21 mouse cellular contexts compared by ENCODE assay signal in the genomic region with DNA sequence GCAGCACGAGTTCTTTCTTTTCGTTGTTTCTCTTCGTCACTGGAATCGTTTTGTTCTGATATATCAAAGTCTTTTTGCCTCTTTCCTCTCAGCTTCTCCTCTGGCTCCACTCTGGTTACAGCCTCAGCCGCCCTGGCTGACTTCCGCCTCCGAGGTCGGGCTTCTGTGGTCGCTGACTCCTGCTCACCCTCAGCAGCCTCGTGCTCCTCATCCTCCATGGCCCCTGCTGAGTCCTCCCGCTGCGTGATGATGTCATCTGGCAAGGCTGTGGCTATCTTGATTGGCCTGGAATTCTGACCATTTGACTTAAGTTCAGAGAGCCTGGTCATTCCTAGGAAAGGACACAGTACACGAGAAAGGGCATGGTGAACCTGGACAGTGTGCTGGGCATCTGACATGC.
DNase-seq lines count a peak whose midpoint lies in the region; ATAC-seq and TF ChIP-seq lines count a peak whose summit lies in the region.
"Had no signal": no experiment of that assay in that cellular context is flagged by ENCODE, and none has a peak within 500 bp of the region (broad histone marks: within the 10 kb centered on the region; RNA-seq: fewer than 3 reads in every experiment).

No protein-coding gene starts in this region.

- peaks cover 48% of the 10 kb centered on the region for H3K36me3 ChIP-seq in heart, embryonic 13.5 days
- H3K36me3 ChIP-seq in heart, embryonic 11.5 days (ENCODE audit: control insufficient read depth, insufficient read depth, low read length) = peaks cover 22% of the 10 kb centered on the region
- H3K36me3 ChIP-seq in heart, embryonic 14.5 days (ENCODE audit: control insufficient read depth, insufficient read depth, low read length) = peaks cover 45% of the 10 kb centered on the region
- H3K36me3 ChIP-seq in myocyte (ENCODE audit: control insufficient read depth, insufficient read depth) = peaks cover 20% of the 10 kb centered on the region

- H3K27ac ChIP-seq in heart, embryonic 13.5 days (replicated peaks) = peak overlapping the region; percentile 36; the same call in 1 of the 2 replicates
- H3K27ac ChIP-seq in heart, embryonic 11.5 days (ENCODE audit: low read depth, low read length) = no peak overlapping the region
- peak overlapping the region in 1 of 2 experiments; percentile 20; a peak in 2 of 4 replicates for H3K27ac ChIP-seq in heart, embryonic 14.5 days (replicated peaks in 1 of 2; ENCODE audit: control insufficient read depth in 1 of 2, insufficient read depth in 1 of 2, low read depth in 2 of 2, low read length in 2 of 2)
- H3K27ac ChIP-seq: embryonic facial prominence, embryonic 10.5 days; limb, embryonic 12.5 days; midbrain, embryonic 12.5 days had no signal

- no peak for TF ChIP-seq POLR2A in myocyte (IDR thresholded peaks at IDR 0.05; ENCODE audit: insufficient read length, low read depth)

- no peak overlapping the region for H3K4me3 ChIP-seq in heart, embryonic 13.5 days
- H3K4me3 ChIP-seq in heart, embryonic 11.5 days (ENCODE audit: low read depth, low read length) = no peak overlapping the region
- no peak overlapping the region for H3K4me3 ChIP-seq in heart, embryonic 14.5 days (ENCODE audit: control insufficient read depth in 1 of 2, insufficient read depth in 1 of 2, low read depth in 1 of 2, low read length in 2 of 2)
- H3K4me3 ChIP-seq in myocyte = no peak overlapping the region
- H3K4me3 ChIP-seq: embryonic facial prominence, embryonic 10.5 days; limb, embryonic 12.5 days; midbrain, embryonic 12.5 days had no signal

- H3K9ac ChIP-seq in heart, embryonic 13.5 days = peak overlapping the region; percentile 50; the same call in 1 of the 2 replicates
- H3K9ac ChIP-seq in heart, embryonic 11.5 days (ENCODE audit: low read depth, low read length) = no peak overlapping the region
- no peak overlapping the region for H3K9ac ChIP-seq in heart, embryonic 14.5 days (ENCODE audit: low read length)
- H3K9ac ChIP-seq: limb, embryonic 12.5 days; liver, postnatal 0 days; midbrain, embryonic 12.5 days had no signal

- H3K4me1 ChIP-seq in heart, embryonic 13.5 days = peaks cover 30% of the 10 kb centered on the region
- peaks cover 10% of the 10 kb centered on the region for H3K4me1 ChIP-seq in heart, embryonic 11.5 days (ENCODE audit: control insufficient read depth, insufficient read depth, low read length)
- peaks cover 11 to 22% of the 10 kb centered on the region in 2 experiments for H3K4me1 ChIP-seq in heart, embryonic 14.5 days (ENCODE audit: control insufficient read depth in 2 of 2, insufficient read depth in 2 of 2, low read length in 2 of 2)
- H3K4me1 ChIP-seq: midbrain, embryonic 12.5 days had no signal

- 62% methylated on average over 13 of the region's 13 CpGs for WGBS in heart, embryonic 13.5 days
- WGBS in heart, embryonic 11.5 days (ENCODE audit: insufficient replicate concordance) = 72% methylated on average over 13 of the region's 13 CpGs
- 51% methylated on average over 13 of the region's 13 CpGs for WGBS in heart, embryonic 14.5 days

- no peaks in the 10 kb centered on the region for H3K9me3 ChIP-seq in heart, embryonic 13.5 days
- H3K9me3 ChIP-seq in heart, embryonic 11.5 days (replicated peaks; ENCODE audit: control insufficient read depth, low read length) = no peaks in the 10 kb centered on the region
- H3K9me3 ChIP-seq in heart, embryonic 14.5 days (ENCODE audit: control insufficient read depth, low read length) = no peaks in the 10 kb centered on the region
- H3K9me3 ChIP-seq: embryonic facial prominence, embryonic 10.5 days; midbrain, embryonic 12.5 days had no signal

- no peak overlapping the region for H3ac ChIP-seq in myocyte (ENCODE audit: control insufficient read depth, insufficient read length)

- no peaks in the 10 kb centered on the region for H3K79me2 ChIP-seq in myocyte (ENCODE audit: control insufficient read depth, insufficient read depth)

- DNase-seq in cerebellum, adult 9-11 months = peak; percentile 66
- no peak for DNase-seq in cerebellum, postnatal 4 days (ENCODE audit: low spot score in 2 of 2)
- no peak for DNase-seq in adrenal gland, postnatal 10 days
- DNase-seq: gastrocnemius, postnatal 36 days; kidney, postnatal 4 days; liver, postnatal 0 days; lung, postnatal 14 days; thymus, adult 2 months had no signal

- no peak overlapping the region for H3K4me2 ChIP-seq in heart, embryonic 13.5 days
- no peak overlapping the region for H3K4me2 ChIP-seq in heart, embryonic 11.5 days
- H3K4me2 ChIP-seq in heart, embryonic 14.5 days (ENCODE audit: low read length) = no peak overlapping the region
- peak overlapping the region; percentile 7 for H3K4me2 ChIP-seq in myocyte (ENCODE audit: low read depth)
- H3K4me2 ChIP-seq: limb, embryonic 12.5 days; liver, embryonic 11.5 days; midbrain, embryonic 12.5 days had no signal

- H3K27me3 ChIP-seq in heart, embryonic 13.5 days (replicated peaks) = no peaks in the 10 kb centered on the region
- no peaks in the 10 kb centered on the region for H3K27me3 ChIP-seq in heart, embryonic 11.5 days (ENCODE audit: control insufficient read depth, insufficient read depth, low read length)
- no peaks in the 10 kb centered on the region for H3K27me3 ChIP-seq in heart, embryonic 14.5 days (ENCODE audit: control insufficient read depth, insufficient read depth, low read length)
- H3K27me3 ChIP-seq in myocyte (ENCODE audit: control insufficient read depth, insufficient read depth, insufficient read length) = no peaks in the 10 kb centered on the region
- H3K27me3 ChIP-seq: limb, embryonic 12.5 days; midbrain, embryonic 12.5 days; Patski had no signal

- ATAC-seq in heart, embryonic 13.5 days (ENCODE audit: extremely low read depth, insufficient number of reproducible peaks, low FRiP score, low TSS enrichment) = no peak
- no peak for ATAC-seq in heart, embryonic 11.5 days (replicated peaks; ENCODE audit: insufficient number of reproducible peaks, low FRiP score, low TSS enrichment)
- ATAC-seq in heart, embryonic 14.5 days (ENCODE audit: insufficient number of reproducible peaks, insufficient read depth, low FRiP score, low read depth) = 0 out of 2 replicates have a peak, but pooled peaks have one; percentile 63
- ATAC-seq: CD4-positive, CD25-positive, alpha-beta regulatory T cell, adult 4 months; forebrain, embryonic 16.5 days; hindbrain, embryonic 16.5 days; intestine, embryonic 16.5 days; liver, postnatal 0 days; Patski had no signal

TF ChIP-seq in myocyte, 11 proteins besides CTCF, POLR2A, EP300 and RAD21:
- no peak for TF ChIP-seq USF1 (IDR thresholded peaks at IDR 0.05; ENCODE audit: low read depth)
- no peak for TF ChIP-seq POLR2AphosphoS2 (IDR thresholded peaks at IDR 0.05; ENCODE audit: insufficient read length, low read depth)
- no peak for TF ChIP-seq MYOG (IDR thresholded peaks at IDR 0.05; ENCODE audit: control insufficient read depth in 1 of 3, insufficient read depth in 1 of 3, insufficient read length in 2 of 3, low read depth in 2 of 3)
- no peak for TF ChIP-seq REST (IDR thresholded peaks at IDR 0.05; ENCODE audit: insufficient read depth, insufficient read length)
- no peak for TF ChIP-seq MYOD1 (IDR thresholded peaks at IDR 0.05; ENCODE audit: control insufficient read depth in 1 of 3, insufficient read length in 2 of 3, low read depth in 2 of 3)
- TF ChIP-seq CEBPB (IDR thresholded peaks at IDR 0.05; ENCODE audit: insufficient read depth, poor library complexity, severe bottlenecking) = no peak
- no peak for TF ChIP-seq MAX (IDR thresholded peaks at IDR 0.05; ENCODE audit: low read depth)
- TF ChIP-seq TCF12 (IDR thresholded peaks at IDR 0.05; ENCODE audit: insufficient read depth, poor library complexity, severe bottlenecking) = no peak
- TF ChIP-seq E2F4 (IDR thresholded peaks at IDR 0.05; ENCODE audit: insufficient read depth) = no peak
- TF ChIP-seq SRF (IDR thresholded peaks at IDR 0.05; ENCODE audit: control insufficient read depth, insufficient read length, low read depth) = no peak
- no peak for TF ChIP-seq TCF3 (IDR thresholded peaks at IDR 0.05; ENCODE audit: insufficient read length, low read depth)
